Mouse (Mus musculus) heart, postnatal 36 days (tissue): ENCODE measurements at regions not wholly inside any gene's neighbourhood (a gene's known extent, or its start where the extent isn't known, plus 50 kb on each side); places are given as distances from the start of the nearest gene placed in this dataset.

Experiments used
- DNase-seq, 2 experiments: peaks; one replicate each; pipeline ENCODE4 v3.0.0; 2021 to 2022
- intact Hi-C: fragments of 180-260 bp; cut with DNase I; formaldehyde crosslinking; loops from one replicate; pipeline ENCODE4 v1.15.1; 2025

DNA sequence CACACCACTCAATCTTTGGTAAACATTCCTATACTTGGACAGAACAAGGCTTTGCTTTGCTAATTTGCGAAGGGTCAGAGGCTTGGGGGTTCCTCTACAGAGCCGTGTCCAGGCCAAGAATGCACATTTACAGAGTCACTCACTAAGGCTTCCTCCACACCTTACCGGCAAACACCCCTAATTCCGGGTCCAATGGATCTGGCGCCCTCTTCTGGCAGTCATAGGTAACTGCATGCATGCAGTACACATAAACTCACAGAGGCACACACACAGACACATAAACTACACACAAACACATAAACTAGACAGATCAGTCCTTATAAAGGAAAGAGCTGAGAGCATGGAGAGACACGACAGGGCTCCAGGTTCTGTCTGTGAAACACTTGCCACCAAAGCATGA, 119.2 kb upstream of the Lhx5 start:
- DNase-seq = no peak
- intact Hi-C loops = no loop called here

DNA sequence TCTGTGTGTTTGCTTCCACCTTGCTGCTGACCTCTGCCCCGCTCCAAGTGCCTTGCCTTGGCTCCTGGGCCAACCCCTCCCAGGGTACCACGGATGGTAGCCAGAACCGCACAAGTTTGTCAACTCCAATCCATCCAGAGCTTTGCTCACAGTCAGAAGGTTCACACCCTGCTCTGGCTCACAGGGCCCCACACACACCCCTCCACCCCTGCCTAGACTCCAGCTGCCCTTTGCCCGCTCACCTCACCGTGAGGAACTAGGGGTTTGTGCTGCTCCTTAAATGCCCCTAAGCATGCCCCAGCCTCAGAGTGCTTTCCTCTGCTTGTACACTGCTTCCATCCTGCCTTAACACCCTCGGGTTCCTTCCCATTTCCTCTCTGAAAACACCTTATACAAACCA, 117.5 kb upstream of the Lhx5 start:
- DNase-seq = no peak
- intact Hi-C loops = no loop called here

DNA sequence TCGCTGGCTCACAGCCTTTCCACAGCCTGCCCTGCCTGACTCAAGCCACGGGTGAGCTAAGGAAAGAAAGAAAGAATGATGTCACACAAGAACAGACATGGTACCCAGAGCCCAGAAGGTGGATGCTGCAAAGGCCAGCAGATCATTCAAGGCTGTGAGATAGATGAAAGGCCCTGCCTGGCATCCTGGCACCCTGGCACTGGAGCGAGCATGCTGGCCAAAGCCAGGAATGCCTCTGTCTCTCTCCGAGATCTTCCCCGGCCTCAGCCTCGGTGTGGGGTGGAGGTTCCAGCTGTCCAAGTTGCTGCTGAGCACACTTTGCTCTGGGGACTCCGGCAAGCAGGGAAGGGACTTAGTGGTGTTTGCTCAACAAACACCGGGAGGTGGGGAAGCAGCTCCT, 116.4 kb upstream of the Lhx5 start:
- DNase-seq = no peak
- intact Hi-C loops = no loop called here

- intact Hi-C loops = no loop called here
- DNase-seq = no peak
Measured at GRCm38 (mm10) chr5:120318951-120319350, 112.5 kb upstream of the Lhx5 start.

- intact Hi-C loops = no loop called here
- no peak for DNase-seq
Measured at GRCm38 (mm10) chr5:120322031-120322731, 109.3 kb upstream of the Lhx5 start.

DNA sequence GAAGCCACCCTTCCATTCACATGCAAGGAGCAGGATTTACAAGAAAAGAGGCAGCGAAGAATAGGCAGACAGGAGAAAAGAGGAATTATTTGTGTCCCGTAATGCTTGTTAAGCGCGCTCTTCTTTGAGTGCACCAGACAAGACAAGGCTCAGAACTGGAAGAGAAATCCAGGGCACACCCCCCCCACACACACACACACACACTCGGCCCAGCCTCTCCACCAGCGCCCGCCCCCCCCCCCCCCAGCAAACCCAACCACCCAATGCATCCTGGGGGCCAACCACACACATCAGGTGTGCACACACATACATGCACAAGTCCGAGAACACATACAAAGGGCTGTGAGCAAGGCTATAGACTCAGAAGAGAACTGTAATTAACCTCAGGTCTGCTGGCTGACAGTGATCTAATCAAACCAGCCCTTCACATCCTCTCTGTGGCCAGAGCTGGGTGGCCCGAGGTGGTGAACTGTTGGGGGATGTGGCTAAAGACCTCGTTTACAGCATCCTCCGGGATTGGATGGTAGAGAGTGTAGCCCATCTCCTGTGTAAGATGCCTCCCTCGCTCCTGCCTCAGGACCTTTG, 108.7 kb upstream of the Lhx5 start:
- intact Hi-C loops = no loop called here
- no peak for DNase-seq

DNA sequence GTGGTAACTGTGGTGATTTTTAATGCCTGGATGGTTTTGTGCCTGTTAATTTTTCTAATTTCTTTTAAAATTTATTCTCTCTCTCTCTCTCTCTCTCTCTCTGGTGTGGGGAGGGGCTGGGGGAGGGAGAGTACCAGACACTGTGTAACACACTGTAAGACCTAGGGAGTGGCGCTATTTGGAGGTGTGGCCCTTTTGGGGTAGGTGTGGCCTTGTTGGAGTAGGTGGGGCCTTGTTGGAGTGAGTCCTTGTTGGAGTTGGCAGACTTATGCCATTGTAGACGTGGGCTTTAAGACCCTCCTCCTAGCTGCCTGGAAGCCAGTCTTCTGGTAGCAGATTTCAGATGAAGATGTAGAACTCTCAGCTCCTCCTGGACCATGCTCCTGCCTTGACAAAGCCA, 107.4 kb upstream of the Lhx5 start:
- intact Hi-C loops = no loop called here
- DNase-seq = no peak

GRCm38 (mm10) chr5:120325386-120325910, 106.1 kb upstream of the Lhx5 start:
- intact Hi-C loops = no loop called here
- DNase-seq = no peak

DNA sequence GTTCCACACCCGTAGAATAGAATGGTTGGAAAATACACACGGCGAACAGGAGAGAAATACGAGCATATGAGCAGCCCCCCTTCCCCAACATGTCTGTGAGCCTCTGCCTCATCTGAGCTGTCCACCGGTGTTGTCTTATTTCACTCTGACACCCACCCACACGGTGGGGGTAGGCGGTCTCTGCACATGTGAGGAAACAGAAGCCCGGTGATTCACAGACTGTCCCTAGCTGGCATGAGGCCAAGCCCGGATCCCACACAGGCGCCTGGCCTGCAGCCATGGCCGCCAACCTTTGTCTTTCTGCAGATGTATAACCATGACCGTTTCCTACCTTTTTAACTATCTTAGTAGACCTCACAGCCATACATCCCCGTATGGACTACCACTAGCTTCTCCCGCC, 99.5 kb upstream of the Lhx5 start:
- intact Hi-C loops = no loop called here
- no peak for DNase-seq

GRCm38 (mm10) chr5:120339162-120339561, 92.3 kb upstream of the Lhx5 start:
- intact Hi-C loops = no loop called here
- no peak for DNase-seq

- intact Hi-C loops = no loop called here
- DNase-seq = no peak
Measured at GRCm38 (mm10) chr5:120340696-120341231, 90.7 kb upstream of the Lhx5 start.

DNA sequence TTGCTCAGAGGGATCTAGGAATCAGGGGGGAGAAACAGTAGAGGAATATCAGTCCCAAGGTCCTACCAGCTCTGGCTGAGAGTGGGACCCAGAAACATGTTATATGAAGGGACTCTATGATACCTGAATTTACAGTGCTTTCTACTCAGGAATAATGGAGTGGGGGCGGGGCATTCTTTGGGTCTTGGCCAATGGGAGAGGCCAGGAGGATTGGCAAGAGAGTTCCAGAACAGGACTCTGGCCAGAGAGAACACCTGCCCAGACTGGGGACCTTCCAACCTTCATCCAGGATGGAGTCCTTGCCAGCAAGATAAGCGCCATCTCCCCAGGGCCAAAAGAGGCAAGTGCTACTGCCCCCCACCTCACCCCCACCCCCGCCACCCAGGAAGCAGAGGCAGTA, 81.0 kb upstream of the Lhx5 start:
- no peak for DNase-seq
- intact Hi-C loops = no loop called here

- intact Hi-C loops = no loop called here
- no peak for DNase-seq
Measured at GRCm38 (mm10) chr5:120351827-120352226, 79.7 kb upstream of the Lhx5 start.

- no peak for DNase-seq
- intact Hi-C loops = no loop called here
Measured at GRCm38 (mm10) chr5:120353657-120354056, 77.8 kb upstream of the Lhx5 start.

DNA sequence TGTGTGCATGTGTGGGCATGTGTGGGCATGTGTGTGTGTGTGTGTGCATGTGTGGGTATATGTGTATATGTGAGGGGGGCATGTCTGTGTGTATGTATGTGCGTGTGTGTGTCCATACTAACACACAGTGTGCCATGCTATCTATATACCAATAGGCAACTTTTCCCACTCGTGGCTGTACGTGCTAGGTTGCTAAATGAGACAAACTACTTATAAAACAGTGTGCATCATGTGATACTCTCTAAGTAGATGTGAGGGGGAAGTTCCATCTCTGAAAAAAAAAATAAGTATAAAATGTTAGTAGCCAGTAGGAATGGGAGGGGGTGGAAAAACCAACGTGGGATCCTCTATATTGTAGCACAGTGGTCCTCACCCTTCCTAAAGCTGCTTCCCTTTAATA, 74.5 kb upstream of the Lhx5 start:
- intact Hi-C loops = no loop called here
- DNase-seq = no peak

DNA sequence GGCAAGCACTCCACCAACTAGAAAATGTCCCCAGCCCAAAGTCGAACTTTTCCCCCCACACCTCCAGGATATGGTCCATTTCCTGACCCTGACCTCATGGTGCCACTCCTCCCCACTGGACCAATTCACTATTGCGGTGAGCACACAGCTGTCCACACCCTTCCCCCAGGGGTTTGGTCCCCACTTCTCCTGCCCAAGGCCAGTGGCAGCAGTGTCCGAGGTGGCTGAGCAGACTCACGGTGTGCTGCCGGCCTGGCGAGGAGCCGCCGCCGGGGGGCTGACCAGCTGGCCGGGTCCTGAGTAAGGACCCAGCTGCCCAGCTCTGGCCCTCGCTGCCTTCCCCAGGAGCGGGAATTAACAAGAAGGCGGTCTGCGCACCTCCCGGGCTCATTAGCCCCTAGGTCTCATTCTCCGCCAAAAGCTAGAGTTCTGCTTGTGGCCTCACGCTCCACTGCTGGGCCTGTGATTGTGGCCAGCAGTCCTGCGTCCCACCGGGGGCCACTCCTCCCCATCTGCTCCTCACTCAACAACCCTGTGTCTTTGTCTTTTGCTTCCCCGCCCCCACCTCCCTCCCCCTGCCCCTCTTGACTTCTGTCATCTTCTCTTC, 73.3 kb upstream of the Lhx5 start:
- no peak for DNase-seq

DNA sequence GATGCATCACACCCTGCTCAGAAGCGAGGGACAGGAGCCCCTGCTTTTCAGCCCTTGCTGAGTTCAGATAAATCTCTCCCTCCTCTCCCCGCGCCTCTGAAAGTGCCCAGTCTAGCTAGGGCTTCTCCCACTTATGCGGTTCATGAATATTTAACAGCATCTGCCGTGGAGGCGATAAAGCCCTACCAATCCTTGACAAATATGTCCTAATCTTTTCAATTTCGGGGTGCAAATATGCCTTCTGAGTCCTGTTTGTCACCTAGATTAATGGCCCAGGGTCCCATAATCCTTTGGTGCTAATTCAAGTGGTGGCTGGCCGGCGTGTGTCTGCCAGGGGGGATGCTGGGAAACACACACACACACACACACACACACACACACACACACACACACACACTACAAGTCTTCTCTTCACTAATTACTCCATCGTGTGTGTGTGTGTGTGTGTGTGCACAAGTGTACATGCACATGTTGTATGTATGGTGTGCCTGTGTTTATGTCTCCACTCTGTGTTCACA, 65.5 kb upstream of the Lhx5 start:
- intact Hi-C loops = no loop called here
- DNase-seq = no peak

More for the DNA sequence above, 73.3 kb upstream of the Lhx5 start:
- intact Hi-C loops = no loop called here

GRCm38 (mm10) chr5:120368797-120369196, 62.7 kb upstream of the Lhx5 start:
- intact Hi-C loops = no loop called here
- no peak for DNase-seq

DNA sequence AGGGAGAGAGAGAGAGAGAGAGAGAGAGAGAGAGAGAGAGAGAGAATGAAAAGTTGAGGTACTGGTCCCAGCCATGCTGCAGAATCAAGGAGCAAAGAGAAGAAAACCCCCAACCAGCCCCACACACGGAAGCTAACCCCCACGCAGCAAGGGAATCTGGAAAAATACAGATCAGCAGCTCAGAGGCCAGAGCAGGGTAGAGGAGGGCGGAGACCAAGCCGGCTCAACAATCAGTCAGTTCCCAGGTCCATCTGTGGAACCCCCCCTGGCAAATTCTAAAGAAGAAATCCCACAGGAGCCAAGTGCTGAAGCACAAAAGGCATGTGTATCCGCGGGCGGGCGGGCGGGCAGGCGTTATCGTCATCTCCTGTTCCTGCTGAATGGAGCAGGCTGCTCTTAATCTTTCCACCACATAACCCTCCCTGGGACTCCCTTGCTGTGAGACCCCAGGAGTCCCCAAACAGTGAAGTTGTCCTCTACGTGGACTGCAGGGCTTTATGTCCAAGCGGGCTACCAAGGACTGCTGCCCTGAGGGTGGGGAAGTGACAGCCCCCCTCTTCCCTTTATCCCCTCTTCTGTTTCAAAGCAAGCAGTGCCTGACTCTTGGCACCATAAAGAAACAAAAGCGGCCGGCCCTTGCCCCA, 60.2 kb upstream of the Lhx5 start:
- DNase-seq = no peak
- intact Hi-C loops = no loop called here

DNA sequence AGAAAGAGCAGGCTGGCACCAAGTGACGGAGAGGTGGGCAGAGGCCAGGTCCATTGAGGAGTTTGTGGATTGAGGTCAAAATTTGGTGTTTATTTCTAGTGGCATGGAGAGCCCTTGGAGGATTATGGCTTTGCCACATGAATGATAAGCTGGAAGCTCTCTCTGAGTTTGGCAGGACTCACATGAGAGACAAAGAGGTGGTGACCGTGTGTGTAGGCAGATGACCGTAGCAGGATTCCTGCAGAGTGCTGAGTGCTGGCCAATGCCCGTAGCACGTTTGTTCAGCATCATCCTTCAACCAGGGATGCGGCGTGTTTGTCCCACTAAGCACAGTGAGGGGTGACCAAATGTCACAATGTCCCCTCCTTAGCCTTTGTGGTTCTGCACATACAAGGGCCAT, 58.1 kb upstream of the Lhx5 start:
- no peak for DNase-seq
- intact Hi-C loops = no loop called here
